Mouse (Mus musculus) kidney, adult 2 months (tissue): Measurements from ENCODE around the gene Ankfn1.

Experiments used
- CTCF ChIP-seq: fragments of 200-500 bp; conservative IDR thresholded peaks from 2 replicates; pipeline ENCODE4 v1.5.1; 2011; ENCODE audit warnings: low read depth, mild to moderate bottlenecking, control low read depth, low read length, moderate library complexity, mixed read lengths; ENCODE audit not compliant: insufficient read depth, insufficient read length
- POLR2A ChIP-seq: fragments of 200-500 bp; IDR thresholded peaks from one replicate; pipeline ENCODE4 v1.6.1; 2011; ENCODE audit warnings: low read depth, low read length, control low read depth

DNA sequence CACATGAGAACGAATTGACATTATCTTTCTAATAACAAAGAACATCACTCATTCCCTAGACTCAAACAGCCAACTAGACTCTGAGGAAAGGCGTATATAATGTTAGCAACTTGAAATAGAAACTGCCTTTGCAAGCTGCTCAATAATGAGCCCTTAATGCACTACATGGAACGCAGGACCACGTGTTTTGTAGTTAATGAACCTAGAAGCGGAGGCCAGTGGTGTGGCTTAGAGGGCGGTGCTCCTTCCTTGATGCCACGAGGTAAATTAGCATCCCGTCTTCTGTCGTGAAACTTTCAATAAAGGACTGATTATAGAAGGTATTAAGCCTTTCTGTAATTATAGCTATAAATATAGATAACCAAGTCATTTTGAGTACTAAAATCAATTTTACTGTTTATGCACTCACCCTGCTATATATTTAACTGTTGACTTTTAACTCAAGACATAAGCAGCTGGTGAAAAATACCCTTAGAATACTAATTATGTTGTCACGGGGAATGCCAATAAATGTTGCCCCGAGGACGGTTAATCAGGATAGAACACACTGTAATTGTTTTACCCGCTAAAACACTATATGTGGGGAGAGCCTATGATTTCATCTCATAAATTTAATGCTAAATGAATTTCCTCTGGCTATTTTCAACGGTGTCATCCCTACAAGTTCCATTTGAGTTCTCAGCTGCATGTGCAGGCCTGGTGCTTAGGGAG lies 112.1 kb downstream of the Ankfn1 start:
- no peak for TF ChIP-seq CTCF
- no peak for TF ChIP-seq POLR2A
